Mouse (Mus musculus) brain, adult 2 months (tissue): ENCODE measurements around the gene Cd209c.

Experiments
- DNase-seq: peaks from one replicate; pipeline ENCODE4 v3.0.0; 2011; ENCODE audit warnings: low read depth, low spot score

Cd209c gene

GRCm38 (mm10) chr8:3954646-3955045 lies at the start of gene Cd209c:
Gene Cd209c, minus strand, starts transcription at chr8:3954746.
- DNase-seq: no peak

- peak; percentile 1 for DNase-seq
Observed at GRCm38 (mm10) chr8:3994219-3994618, 39.7 kb upstream of the Cd209c start.

GRCm38 (mm10) chr8:3956037-3956436 lies 1.5 kb upstream of the Cd209c start:
- DNase-seq: peak; percentile 18

- DNase-seq: no peak
Observed at GRCm38 (mm10) chr8:3940023-3940422, 14.5 kb downstream of the Cd209c start.

GRCm38 (mm10) chr8:3926744-3927143 lies 27.8 kb downstream of the Cd209c start, which contains the start of gene Cd209b:
Gene Cd209b, minus strand, starts transcription at chr8:3926844.
- DNase-seq: no peak
